Mouse (Mus musculus): ENCODE results near the gene Ice2.

- TF ChIP-seq GATA1 (IDR thresholded peaks at IDR 0.05; ENCODE audit: borderline replicate concordance, low read length) (no peak), CTCF (IDR thresholded peaks at IDR 0.05; ENCODE audit: low read depth, low read length) (no peak), TAL1 (conservative IDR thresholded peaks at IDR 0.05; ENCODE audit: low read depth, low read length) (no peak)
These were observed 57.0 kb downstream of the Ice2 start for GRCm38 (mm10) chr9:69454691-69455090.
